Mouse (Mus musculus): ENCODE data around the gene Atg101. TPM values are rescaled to one million over a fixed set of nuclear protein-coding genes. Genes with fewer than 3 reads are reported as not detected.
A peak's percentile ranks its signal among the peaks of the same experiment; 100 is the strongest.
"Not testable (repeated sequence)": the region's sequence is repeated elsewhere in the genome, so short reads cannot be mapped to it uniquely, and the experiment has no call there.

The Atg101 gene
- total RNA-seq, 4 experiments from 2014 or later, result 31.4 to 48.9 (median 37.0) TPM

GRCm38 (mm10) chr15:101316913-101317813 lies 33.1 kb downstream of the Atg101 start:
- no peak for DNase-seq

GRCm38 (mm10) chr15:101317814-101318500 lies 33.9 kb downstream of the Atg101 start:
- DNase-seq, result no peak

GRCm38 (mm10) chr15:101318889-101319765 lies 35.1 kb downstream of the Atg101 start:
- DNase-seq, result peak; percentile 54

DNA sequence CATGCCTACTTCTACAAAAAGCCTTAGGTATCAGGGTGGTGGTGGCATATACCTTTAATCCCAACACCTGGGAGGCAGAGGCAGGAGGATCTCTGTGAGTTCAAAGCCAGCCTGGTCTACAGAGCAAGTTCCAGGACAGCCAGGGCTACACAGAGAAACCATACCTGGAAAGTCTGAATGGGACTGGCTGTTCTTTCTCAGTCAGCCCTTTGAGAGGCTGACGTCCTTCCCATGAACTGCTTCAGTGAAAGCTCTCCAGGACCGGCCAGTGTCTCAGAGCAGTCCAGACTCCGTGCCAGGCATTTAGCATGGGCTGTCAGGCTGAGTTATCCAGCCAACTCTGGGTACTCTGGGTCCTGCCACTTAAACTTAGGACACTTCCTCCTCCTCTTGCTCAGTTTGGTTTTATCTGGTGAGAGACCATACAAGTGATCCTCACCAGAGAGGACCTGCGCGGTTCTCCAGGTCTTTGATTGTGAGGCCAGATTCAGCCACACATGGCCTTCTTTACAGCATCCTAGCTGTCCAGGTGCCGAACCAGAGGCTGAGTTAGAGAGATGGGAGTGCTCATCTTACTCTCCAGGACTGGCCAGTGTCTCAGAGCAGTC lies 36.0 kb downstream of the Atg101 start:
- no peak for DNase-seq

DNA sequence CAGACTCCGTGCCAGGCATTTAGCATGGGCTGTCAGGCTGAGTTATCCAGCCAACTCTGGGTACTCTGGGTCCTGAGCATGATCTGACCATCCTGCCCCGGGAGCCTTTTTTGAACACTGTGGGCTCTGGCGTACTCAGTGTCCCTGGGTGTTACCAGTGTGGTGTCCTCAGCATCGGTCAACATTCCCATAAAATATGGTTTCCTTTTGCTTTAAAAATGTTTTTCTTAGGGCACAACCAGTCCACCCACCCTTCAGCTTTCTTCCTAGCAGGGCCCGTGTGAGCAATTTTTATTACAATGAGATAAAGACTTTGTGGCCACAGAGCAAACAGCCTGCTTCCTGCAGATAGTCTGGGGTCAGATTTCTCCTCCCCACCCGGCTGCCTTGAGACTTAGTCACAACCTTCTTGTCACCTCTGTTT lies 36.6 kb downstream of the Atg101 start:
- DNase-seq, result peak; percentile 57

DNA sequence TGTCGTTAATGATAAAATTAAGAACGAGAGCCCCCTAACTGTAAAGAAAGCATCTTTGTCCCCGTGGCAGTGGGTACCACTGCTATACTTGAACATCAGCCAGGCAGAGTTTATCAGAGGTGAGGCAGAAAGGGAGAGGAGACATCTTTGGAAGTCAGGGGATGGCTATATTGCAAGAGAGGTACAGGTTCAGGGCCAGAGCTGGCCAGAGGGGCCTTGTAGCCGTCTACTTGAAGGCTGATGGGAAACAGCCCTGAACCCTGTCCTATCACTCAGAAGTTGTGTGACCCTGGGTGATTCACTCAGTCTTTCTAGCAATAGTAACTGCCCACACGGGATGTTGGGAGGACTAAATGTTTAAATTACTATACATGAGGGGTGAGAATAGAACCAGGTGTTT lies 37.1 kb downstream of the Atg101 start:
- DNase-seq, result peak; percentile 66

DNA sequence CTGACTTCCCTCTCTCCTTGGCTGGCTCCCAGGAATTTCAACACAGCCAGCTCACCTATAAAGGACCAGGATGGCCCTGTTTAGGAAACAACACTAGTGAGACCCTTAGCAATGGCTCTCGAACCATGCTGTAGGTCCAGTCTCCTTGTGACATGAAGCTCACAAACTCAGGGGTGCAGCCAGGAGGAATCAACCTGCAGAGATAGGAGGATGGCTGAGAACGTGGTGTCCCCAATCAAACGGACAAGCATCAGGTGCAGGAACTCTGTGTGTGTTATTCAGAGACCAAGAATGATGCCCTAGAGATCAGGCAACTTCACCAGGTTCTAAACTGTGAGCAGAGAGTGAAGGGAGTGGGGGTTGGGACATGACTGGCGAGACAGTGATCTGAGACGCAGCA lies 38.0 kb downstream of the Atg101 start:
- DNase-seq, result no peak

- no peak for DNase-seq
These were observed 38.6 kb downstream of the Atg101 start for GRCm38 (mm10) chr15:101322640-101323039.

DNA sequence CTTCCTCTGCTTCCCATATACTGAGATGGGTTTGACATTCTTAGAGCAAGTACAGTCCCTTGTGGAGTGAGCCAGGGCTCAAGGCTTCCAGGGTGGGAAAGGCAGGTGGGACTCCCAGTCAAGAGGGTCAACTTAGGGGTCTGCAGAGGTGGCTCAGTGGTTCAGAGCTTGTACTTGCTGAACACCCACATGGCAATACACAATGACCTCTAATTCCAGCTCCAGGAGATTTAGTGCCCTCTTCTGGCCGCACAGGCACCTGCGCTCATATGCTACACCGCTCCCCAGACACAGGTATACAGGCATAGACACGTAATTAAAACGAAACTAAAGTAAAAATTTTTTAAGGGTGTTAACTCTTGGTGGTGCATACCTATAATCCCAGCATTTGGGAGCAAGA lies 39.4 kb downstream of the Atg101 start:
- no peak for DNase-seq

- DNase-seq, result not testable (repeated sequence)
These were observed 40.3 kb downstream of the Atg101 start for GRCm38 (mm10) chr15:101324409-101324808.

DNA sequence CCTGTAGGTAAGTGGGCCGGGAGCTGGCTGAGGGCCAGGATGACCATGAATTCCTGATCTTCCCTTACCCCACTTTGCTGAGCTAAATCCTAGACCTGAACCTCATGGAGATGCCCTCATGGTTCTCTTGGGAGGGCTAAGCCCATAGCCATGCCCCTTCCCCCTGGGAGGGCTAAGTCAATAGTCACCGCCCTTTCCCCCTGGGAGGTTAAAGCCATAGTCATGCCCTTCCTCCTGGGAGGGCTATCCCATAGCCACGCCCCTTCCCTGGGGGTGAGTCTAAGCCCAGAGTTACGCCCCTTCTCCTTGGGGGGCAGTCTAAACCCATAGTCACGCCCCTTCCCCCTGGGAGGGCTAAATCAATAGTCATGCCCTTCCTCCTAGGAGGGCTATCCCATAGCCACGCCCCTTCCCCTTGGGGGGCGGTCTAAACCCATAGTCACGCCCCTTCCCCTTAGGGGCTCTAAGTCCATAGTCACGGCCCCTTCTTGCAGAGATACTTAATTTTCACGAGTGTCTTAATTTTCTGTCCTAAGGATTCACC lies 42.0 kb downstream of the Atg101 start:
- DNase-seq, result no peak

DNA sequence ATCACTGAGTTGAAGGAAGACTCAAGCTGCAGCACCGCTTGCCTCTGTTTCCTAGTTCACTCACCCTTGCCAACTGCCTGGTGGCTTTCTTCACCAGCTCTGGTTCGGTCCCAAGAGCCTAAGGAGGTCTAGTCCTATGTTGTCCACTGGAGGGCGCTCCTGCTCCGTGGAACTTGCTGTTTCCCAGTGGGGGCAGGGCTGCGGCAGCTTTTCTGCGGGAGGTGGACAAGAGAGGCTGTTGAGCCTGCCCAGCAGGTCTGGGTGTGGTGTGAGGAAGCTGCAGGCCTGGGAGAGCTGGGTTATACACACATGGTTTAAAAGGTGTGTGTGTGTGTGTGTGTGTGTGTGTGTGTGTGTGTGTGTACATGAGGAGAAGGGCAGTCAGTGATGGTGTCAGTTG lies 43.2 kb downstream of the Atg101 start:
- peak; percentile 78 for DNase-seq

- DNase-seq, result no peak
These were observed 44.9 kb downstream of the Atg101 start for GRCm38 (mm10) chr15:101328876-101329563.

GRCm38 (mm10) chr15:101329564-101329892 lies 45.5 kb downstream of the Atg101 start:
- DNase-seq, result no peak

DNA sequence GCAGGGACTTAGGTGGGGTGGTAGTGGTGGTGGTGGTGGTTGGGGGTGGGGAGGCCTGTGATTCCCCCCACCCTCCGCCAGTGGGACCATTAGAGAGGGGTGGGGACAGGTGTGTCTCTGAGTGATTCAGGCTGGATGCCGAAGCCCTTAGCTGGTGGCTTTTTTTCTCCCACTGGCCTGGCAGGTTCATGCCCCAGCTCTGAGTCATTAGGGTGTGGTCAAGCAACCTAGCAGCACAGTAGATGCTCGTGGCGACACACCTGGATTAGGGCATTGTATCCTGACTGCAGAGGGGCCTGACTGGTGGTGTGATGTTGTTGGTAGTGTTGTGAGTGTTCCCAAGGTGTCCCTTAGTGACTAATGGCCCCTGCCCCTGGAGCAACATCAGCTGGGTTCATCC lies 47.0 kb downstream of the Atg101 start:
- DNase-seq, result no peak

DNA sequence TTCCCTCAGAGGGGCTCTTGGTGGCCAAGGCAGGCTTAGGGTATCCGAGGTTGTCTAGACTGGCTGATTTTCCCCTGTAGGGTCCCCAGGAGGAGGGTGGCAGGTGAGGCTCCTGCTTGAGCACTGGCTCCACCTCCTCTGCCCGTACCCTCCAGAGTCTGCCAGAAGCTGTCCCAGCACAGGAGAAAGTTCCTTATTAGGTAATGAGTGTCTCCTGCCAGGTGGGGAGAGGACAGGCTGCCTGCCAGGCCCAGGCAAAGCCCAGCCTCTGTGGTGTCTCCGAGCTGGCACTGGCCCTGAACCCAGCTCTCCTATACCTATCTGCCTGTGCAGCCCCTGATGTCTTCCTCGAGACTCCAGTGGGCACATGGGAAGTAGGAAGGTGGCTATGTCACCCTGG lies 48.3 kb downstream of the Atg101 start:
- no peak for DNase-seq

DNA sequence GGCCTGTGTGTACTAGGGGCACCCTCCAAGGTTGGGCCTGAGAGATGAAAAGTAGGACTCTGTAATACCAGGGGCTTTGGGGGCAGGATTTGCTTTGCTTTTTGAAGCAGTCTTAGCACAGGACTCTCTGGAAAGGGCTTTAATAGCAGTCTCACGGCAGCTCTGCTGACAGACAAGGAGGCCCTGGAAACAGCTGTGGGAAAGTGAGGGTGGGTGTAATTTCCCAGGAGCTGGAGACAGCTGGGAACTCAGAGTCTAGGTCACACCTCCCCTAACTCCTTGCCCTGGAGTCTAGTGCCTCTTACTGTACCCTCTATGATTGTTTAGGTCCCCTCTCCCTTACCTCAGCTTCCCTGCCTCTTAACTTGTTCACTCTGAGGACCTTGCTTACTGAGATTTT lies 49.1 kb downstream of the Atg101 start:
- no peak for DNase-seq

- DNase-seq, result no peak
These were observed 49.6 kb downstream of the Atg101 start for GRCm38 (mm10) chr15:101333648-101334047.

- no peak for DNase-seq
These were observed 52.6 kb downstream of the Atg101 start for GRCm38 (mm10) chr15:101336474-101337174.

- DNase-seq, result no peak
These were observed 54.3 kb downstream of the Atg101 start for GRCm38 (mm10) chr15:101338359-101338758.

DNA sequence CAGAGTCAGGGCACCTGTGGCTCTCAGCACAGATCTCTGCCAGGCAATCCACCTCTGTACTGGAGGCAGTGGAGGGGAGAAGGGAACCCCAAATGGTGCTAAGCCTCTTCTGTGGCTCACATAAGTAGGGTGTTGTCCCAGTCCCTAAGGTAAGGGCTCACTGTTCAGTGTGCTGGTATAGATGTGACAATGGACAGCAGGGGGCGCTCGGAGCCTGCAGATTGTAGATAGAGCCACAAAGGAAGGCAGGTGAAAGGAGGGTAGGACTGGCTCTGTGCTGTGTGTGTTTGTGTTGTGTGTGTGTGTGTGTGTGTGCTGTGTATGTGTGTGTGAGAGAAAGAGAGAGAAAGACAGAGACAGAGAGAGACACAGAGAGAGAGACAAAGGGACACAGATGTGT lies 55.5 kb downstream of the Atg101 start:
- no peak for DNase-seq
